In genomic region chr16:35067631-35068030, GRCm38 (mm10) we compare ENCODE assay signal across 23 mouse cellular contexts.
"Had no signal": no experiment of that assay in that cellular context is flagged by ENCODE, and none has a peak within 500 bp of the region (broad histone marks: within the 10 kb centered on the region; RNA-seq: fewer than 3 reads in every experiment).

No protein-coding gene starts in this region.

- H3K9me3 ChIP-seq: hindbrain, embryonic 13.5 days; hindbrain, embryonic 15.5 days; kidney, embryonic 15.5 days; limb, embryonic 13.5 days; limb, embryonic 15.5 days; liver, embryonic 12.5 days had no signal

- H3K27ac ChIP-seq: heart, adult 2 months; hindbrain, embryonic 13.5 days; hindbrain, embryonic 15.5 days; hindbrain, postnatal 0 days; kidney, embryonic 15.5 days; kidney, postnatal 0 days; limb, embryonic 13.5 days; limb, embryonic 15.5 days; liver, embryonic 12.5 days; liver, embryonic 14.5 days had no signal

- H3K4me1 ChIP-seq: kidney, embryonic 15.5 days; liver, embryonic 12.5 days had no signal

- H3K36me3 ChIP-seq: hindbrain, embryonic 15.5 days; limb, embryonic 13.5 days; limb, embryonic 15.5 days had no signal

- H3K4me2 ChIP-seq: hindbrain, embryonic 13.5 days; hindbrain, embryonic 15.5 days; kidney, embryonic 15.5 days; limb, embryonic 15.5 days; liver, embryonic 12.5 days had no signal

- ATAC-seq: hindbrain, postnatal 0 days; intestine, embryonic 16.5 days; liver, embryonic 12.5 days had no signal

- DNase-seq: forebrain, postnatal 0 days; gastrocnemius, postnatal 14 days; gastrocnemius, postnatal 36 days; heart, adult 2 months; heart, postnatal 36 days; kidney, adult 11 months; kidney, adult 2 months; kidney, adult 9 months; kidney, postnatal 14 days; kidney, postnatal 36 days; layer of hippocampus, adult 9-11 months; layer of hippocampus, postnatal 36 days; left cerebral cortex, postnatal 4 days had no signal

- H3K9ac ChIP-seq: forebrain, postnatal 0 days; hindbrain, embryonic 13.5 days; hindbrain, embryonic 15.5 days; kidney, embryonic 15.5 days; limb, embryonic 13.5 days; limb, embryonic 15.5 days; liver, embryonic 12.5 days; liver, embryonic 14.5 days had no signal

- H3K27me3 ChIP-seq: hindbrain, embryonic 13.5 days; hindbrain, embryonic 15.5 days; kidney, embryonic 15.5 days; limb, embryonic 13.5 days; limb, embryonic 15.5 days; liver, embryonic 12.5 days had no signal

- H3K4me3 ChIP-seq: heart, adult 2 months; hindbrain, embryonic 13.5 days; hindbrain, embryonic 15.5 days; kidney, embryonic 15.5 days; limb, embryonic 13.5 days; limb, embryonic 15.5 days; liver, embryonic 12.5 days had no signal
